Mouse (Mus musculus) adrenal gland, postnatal 10 days (tissue): ENCODE measurements at regions not wholly inside any gene's neighbourhood (a gene's known extent, or its start where the extent isn't known, plus 50 kb on each side); places are given as distances from the start of the nearest gene placed in this dataset.

Source experiments
- DNase-seq: peaks from one replicate; pipeline ENCODE4 v3.0.0; 2021; ENCODE audit warnings: mixed read lengths

GRCm38 (mm10) chr10:22917797-22918196 is 97.8 kb upstream of the Tcf21 start:
- DNase-seq = no peak

- no peak for DNase-seq
These were observed 96.0 kb upstream of the Tcf21 start for GRCm38 (mm10) chr10:22915785-22916514.

- DNase-seq = no peak
These were observed 93.1 kb upstream of the Tcf21 start for GRCm38 (mm10) chr10:22913112-22913511.

- peak; percentile 19 for DNase-seq
These were observed 88.7 kb upstream of the Tcf21 start for GRCm38 (mm10) chr10:22908640-22909039.

GRCm38 (mm10) chr10:22905281-22905680 is 85.3 kb upstream of the Tcf21 start:
- no peak for DNase-seq

- no peak for DNase-seq
These were observed 73.5 kb upstream of the Tcf21 start for GRCm38 (mm10) chr10:22893442-22893985.

- no peak for DNase-seq
These were observed 67.5 kb upstream of the Tcf21 start for GRCm38 (mm10) chr10:22887451-22887850.

- DNase-seq = no peak
These were observed 59.7 kb upstream of the Tcf21 start for GRCm38 (mm10) chr10:22879714-22880113.

- no peak for DNase-seq
These were observed 57.7 kb upstream of the Tcf21 start for GRCm38 (mm10) chr10:22877536-22878130.

GRCm38 (mm10) chr10:22877028-22877427 is 57.1 kb upstream of the Tcf21 start:
- DNase-seq = no peak

GRCm38 (mm10) chr10:22875675-22876074 is 55.7 kb upstream of the Tcf21 start:
- no peak for DNase-seq

GRCm38 (mm10) chr10:22875181-22875580 is 55.2 kb upstream of the Tcf21 start:
- DNase-seq = no peak
